Mouse (Mus musculus): ENCODE measurements around the gene Olfr768. TPM values are rescaled to one million over a fixed set of nuclear protein-coding genes. Genes with fewer than 3 reads are reported as not detected.
"Not testable (repeated sequence)": the region's sequence is repeated elsewhere in the genome, so short reads cannot be mapped to it uniquely, and the experiment has no call there.

Gene Olfr768
- 0.01 TPM for polyA plus RNA-seq (2012; fragmentation: generic; extraction: Trizol)

GRCm38 (mm10) chr10:129099275-129099674 lies at the start of gene Olfr768:
Gene Olfr768 (minus strand): TSS chr10:129099375.
- H3K27me3 ChIP-seq (ENCODE audit: control insufficient read depth, insufficient read depth, insufficient read length) = no peaks in the 10 kb centered on the region
- no peaks in the 10 kb centered on the region for H3K79me2 ChIP-seq (ENCODE audit: control insufficient read depth, insufficient read depth)
- no peak for TF ChIP-seq CEBPB (IDR thresholded peaks at IDR 0.05; ENCODE audit: insufficient read depth, poor library complexity, severe bottlenecking)
- no peak for TF ChIP-seq MYOD1 (IDR thresholded peaks at IDR 0.05; ENCODE audit: control insufficient read depth in 1 of 3, insufficient read length in 2 of 3, low read depth in 2 of 3)
- no peak for TF ChIP-seq MYOG (IDR thresholded peaks at IDR 0.05; ENCODE audit: control insufficient read depth in 1 of 3, insufficient read depth in 1 of 3, insufficient read length in 2 of 3, low read depth in 2 of 3)
- no peak for TF ChIP-seq E2F4 (IDR thresholded peaks at IDR 0.05; ENCODE audit: insufficient read depth)
- no peak for TF ChIP-seq USF1 (IDR thresholded peaks at IDR 0.05; ENCODE audit: low read depth)
- TF ChIP-seq POLR2A (IDR thresholded peaks at IDR 0.05; ENCODE audit: insufficient read length, low read depth) = no peak
- TF ChIP-seq TCF12 (IDR thresholded peaks at IDR 0.05; ENCODE audit: insufficient read depth, poor library complexity, severe bottlenecking) = no peak
- no peak for TF ChIP-seq REST (IDR thresholded peaks at IDR 0.05; ENCODE audit: insufficient read depth, insufficient read length)
- no peaks in the 10 kb centered on the region for H3K36me3 ChIP-seq (ENCODE audit: control insufficient read depth, insufficient read depth)
- H3K4me2 ChIP-seq (ENCODE audit: low read depth) = no peak within 1 kb of the TSS
- no peak within 1 kb of the TSS for H3K4me3 ChIP-seq
- H3ac ChIP-seq (ENCODE audit: control insufficient read depth, insufficient read length) = no peak within 1 kb of the TSS

- H3ac ChIP-seq (ENCODE audit: control insufficient read depth, insufficient read length) = no peak within 1 kb of the TSS
- no peaks in the 10 kb centered on the region for H3K27me3 ChIP-seq (ENCODE audit: control insufficient read depth, insufficient read depth, insufficient read length)
- no peaks in the 10 kb centered on the region for H3K36me3 ChIP-seq (ENCODE audit: control insufficient read depth, insufficient read depth)
- H3K79me2 ChIP-seq (ENCODE audit: control insufficient read depth, insufficient read depth) = no peaks in the 10 kb centered on the region
- no peak for TF ChIP-seq SRF (IDR thresholded peaks at IDR 0.05; ENCODE audit: control insufficient read depth, insufficient read length, low read depth)
- no peak for TF ChIP-seq POLR2AphosphoS2 (IDR thresholded peaks at IDR 0.05; ENCODE audit: insufficient read length, low read depth)
- no peak for TF ChIP-seq E2F4 (IDR thresholded peaks at IDR 0.05; ENCODE audit: insufficient read depth)
- TF ChIP-seq REST (IDR thresholded peaks at IDR 0.05; ENCODE audit: insufficient read depth, insufficient read length) = no peak
- no peak for TF ChIP-seq CEBPB (IDR thresholded peaks at IDR 0.05; ENCODE audit: insufficient read depth, poor library complexity, severe bottlenecking)
- TF ChIP-seq POLR2A (IDR thresholded peaks at IDR 0.05; ENCODE audit: insufficient read length, low read depth) = no peak
- no peak for TF ChIP-seq TCF3 (IDR thresholded peaks at IDR 0.05; ENCODE audit: insufficient read length, low read depth)
- no peak for TF ChIP-seq MYOD1 (IDR thresholded peaks at IDR 0.05; ENCODE audit: control insufficient read depth in 1 of 3, insufficient read length in 2 of 3, low read depth in 2 of 3)
- TF ChIP-seq USF1 (IDR thresholded peaks at IDR 0.05; ENCODE audit: low read depth) = no peak
- no peak for TF ChIP-seq MYOG (IDR thresholded peaks at IDR 0.05; ENCODE audit: control insufficient read depth in 1 of 3, insufficient read depth in 1 of 3, insufficient read length in 2 of 3, low read depth in 2 of 3)
- TF ChIP-seq TCF12 (IDR thresholded peaks at IDR 0.05; ENCODE audit: insufficient read depth, poor library complexity, severe bottlenecking) = no peak
- TF ChIP-seq MAX (IDR thresholded peaks at IDR 0.05; ENCODE audit: low read depth) = no peak
- H3K4me3 ChIP-seq = no peak within 1 kb of the TSS
- no peak within 1 kb of the TSS for H3K4me2 ChIP-seq (ENCODE audit: low read depth)
These were observed 39.7 kb upstream of the Olfr768 start, which contains the start of gene Olfr770 for GRCm38 (mm10) chr10:129138898-129139297. Gene Olfr770 (minus strand): TSS chr10:129138998.

DNA sequence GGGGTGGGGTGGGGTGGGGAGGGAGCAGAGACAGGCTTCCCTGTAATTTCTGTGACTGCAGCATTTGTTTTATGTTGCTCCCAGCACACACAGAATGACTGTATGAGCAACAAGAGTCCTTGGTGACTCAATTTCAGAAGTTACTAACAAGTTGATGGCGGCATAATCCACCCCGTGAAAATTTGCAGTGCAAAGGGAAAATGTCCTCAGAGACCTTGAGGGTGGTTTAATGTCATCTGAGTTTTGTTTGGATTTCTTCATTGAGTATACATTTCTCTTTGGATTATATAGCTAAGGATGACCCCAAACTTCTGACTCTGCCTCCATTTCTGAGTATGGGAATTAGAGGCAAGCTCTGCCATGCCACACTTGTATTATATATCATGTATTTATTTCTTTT lies 18.6 kb upstream of the Olfr768 start, which contains the start of gene Olfr769:
Gene Olfr769 (minus strand): TSS at position 101 of the 400 bp plus-strand sequence.
- H3ac ChIP-seq (ENCODE audit: control insufficient read depth, insufficient read length) = no peak within 1 kb of the TSS
- no peak within 1 kb of the TSS for H3K4me3 ChIP-seq
- H3K4me2 ChIP-seq (ENCODE audit: low read depth) = no peak within 1 kb of the TSS
- TF ChIP-seq CEBPB (IDR thresholded peaks at IDR 0.05; ENCODE audit: insufficient read depth, poor library complexity, severe bottlenecking) (no peak), TCF12 (IDR thresholded peaks at IDR 0.05; ENCODE audit: insufficient read depth, poor library complexity, severe bottlenecking) (no peak), MAX (IDR thresholded peaks at IDR 0.05; ENCODE audit: low read depth) (no peak), REST (IDR thresholded peaks at IDR 0.05; ENCODE audit: insufficient read depth, insufficient read length) (no peak), POLR2A (IDR thresholded peaks at IDR 0.05; ENCODE audit: insufficient read length, low read depth) (no peak), POLR2AphosphoS2 (IDR thresholded peaks at IDR 0.05; ENCODE audit: insufficient read length, low read depth) (no peak), SRF (IDR thresholded peaks at IDR 0.05; ENCODE audit: control insufficient read depth, insufficient read length, low read depth) (no peak), E2F4 (IDR thresholded peaks at IDR 0.05; ENCODE audit: insufficient read depth) (no peak), MYOG (IDR thresholded peaks at IDR 0.05; ENCODE audit: control insufficient read depth in 1 of 3, insufficient read depth in 1 of 3, insufficient read length in 2 of 3, low read depth in 2 of 3) (no peak), USF1 (IDR thresholded peaks at IDR 0.05; ENCODE audit: low read depth) (no peak), TCF3 (IDR thresholded peaks at IDR 0.05; ENCODE audit: insufficient read length, low read depth) (no peak), MYOD1 (IDR thresholded peaks at IDR 0.05; ENCODE audit: control insufficient read depth in 1 of 3, insufficient read length in 2 of 3, low read depth in 2 of 3) (no peak)
- H3K79me2 ChIP-seq (ENCODE audit: control insufficient read depth, insufficient read depth) = no peaks in the 10 kb centered on the region
- no peaks in the 10 kb centered on the region for H3K36me3 ChIP-seq (ENCODE audit: control insufficient read depth, insufficient read depth)
- no peaks in the 10 kb centered on the region for H3K27me3 ChIP-seq (ENCODE audit: control insufficient read depth, insufficient read depth, insufficient read length)

GRCm38 (mm10) chr10:129115146-129115545 lies 16.0 kb upstream of the Olfr768 start:
- no peak overlapping the region for H3ac ChIP-seq (ENCODE audit: control insufficient read depth, insufficient read length)
- no peaks in the 10 kb centered on the region for H3K36me3 ChIP-seq (ENCODE audit: control insufficient read depth, insufficient read depth)
- TF ChIP-seq REST (IDR thresholded peaks at IDR 0.05; ENCODE audit: insufficient read depth, insufficient read length) = no peak
- TF ChIP-seq MAX (IDR thresholded peaks at IDR 0.05; ENCODE audit: low read depth) = no peak
- TF ChIP-seq MYOG (IDR thresholded peaks at IDR 0.05; ENCODE audit: control insufficient read depth in 1 of 3, insufficient read depth in 1 of 3, insufficient read length in 2 of 3, low read depth in 2 of 3) = no peak
- no peak for TF ChIP-seq POLR2A (IDR thresholded peaks at IDR 0.05; ENCODE audit: insufficient read length, low read depth)
- H3K27me3 ChIP-seq (ENCODE audit: control insufficient read depth, insufficient read depth, insufficient read length) = no peaks in the 10 kb centered on the region
- H3K4me3 ChIP-seq = no peak overlapping the region
- H3K4me2 ChIP-seq (ENCODE audit: low read depth) = no peak overlapping the region
- H3K79me2 ChIP-seq (ENCODE audit: control insufficient read depth, insufficient read depth) = no peaks in the 10 kb centered on the region

DNA sequence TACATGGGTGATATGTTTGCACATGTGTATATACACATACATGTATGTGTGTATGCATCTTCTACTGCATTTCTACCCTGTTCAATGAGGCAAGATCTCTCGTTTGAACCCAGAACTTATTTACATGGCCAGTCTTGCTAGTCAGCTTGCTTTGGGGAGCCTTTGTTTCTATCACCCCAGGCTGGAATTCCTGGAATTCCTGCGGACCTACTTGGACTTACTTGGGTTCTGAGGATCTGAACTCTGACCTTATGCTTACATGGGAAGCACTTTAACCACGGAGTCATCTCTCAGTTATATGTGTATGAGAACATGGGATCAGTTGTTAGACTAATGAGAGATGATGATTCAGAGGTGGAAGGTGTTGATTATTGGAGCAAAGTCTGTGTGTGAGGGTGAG lies 2.1 kb upstream of the Olfr768 start:
- no peak overlapping the region for H3ac ChIP-seq (ENCODE audit: control insufficient read depth, insufficient read length)
- H3K36me3 ChIP-seq (ENCODE audit: control insufficient read depth, insufficient read depth) = no peaks in the 10 kb centered on the region
- no peak overlapping the region for H3K4me2 ChIP-seq (ENCODE audit: low read depth)
- TF ChIP-seq MYOG (IDR thresholded peaks at IDR 0.05; ENCODE audit: control insufficient read depth in 1 of 3, insufficient read depth in 1 of 3, insufficient read length in 2 of 3, low read depth in 2 of 3) (no peak), SRF (IDR thresholded peaks at IDR 0.05; ENCODE audit: control insufficient read depth, insufficient read length, low read depth) (no peak)
- no peaks in the 10 kb centered on the region for H3K79me2 ChIP-seq (ENCODE audit: control insufficient read depth, insufficient read depth)
- H3K4me3 ChIP-seq = no peak overlapping the region
- H3K27me3 ChIP-seq (ENCODE audit: control insufficient read depth, insufficient read depth, insufficient read length) = no peaks in the 10 kb centered on the region

DNA sequence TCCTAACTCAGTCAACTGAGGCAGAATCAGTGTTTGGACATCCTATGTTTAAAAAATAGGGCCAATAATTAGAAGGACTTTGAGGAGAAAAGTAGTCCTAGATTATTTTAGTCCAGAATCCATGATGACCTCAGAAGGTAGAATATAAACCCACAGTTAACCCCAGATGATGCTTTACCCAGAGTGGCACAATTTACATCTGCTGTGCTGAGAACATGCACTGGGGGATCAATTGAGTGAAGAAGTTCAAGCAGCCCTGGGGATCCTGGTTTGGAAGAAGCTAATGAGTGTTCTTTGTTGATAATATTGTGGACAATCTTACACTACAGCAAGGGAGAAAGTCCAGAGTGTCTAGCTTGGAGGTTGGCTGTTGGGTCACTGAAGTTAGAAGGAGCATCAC lies 16.4 kb downstream of the Olfr768 start, which contains the start of gene Olfr767:
Gene Olfr767 (minus strand): TSS at position 101 of the 400 bp plus-strand sequence.
- H3K36me3 ChIP-seq (ENCODE audit: control insufficient read depth, insufficient read depth); H3K79me2 ChIP-seq (ENCODE audit: control insufficient read depth, insufficient read depth); H3ac ChIP-seq (ENCODE audit: control insufficient read depth, insufficient read length); H3K27me3 ChIP-seq (ENCODE audit: control insufficient read depth, insufficient read depth, insufficient read length); H3K4me3 ChIP-seq; H3K4me2 ChIP-seq (ENCODE audit: low read depth): not testable (repeated sequence)

All from myocyte (in vitro differentiated cells).